Mouse (Mus musculus) kidney, postnatal 25 days (tissue): ENCODE data around the gene Supt20.

Experiments used
- DNase-seq, 2 experiments: peaks; one replicate each; pipeline ENCODE4 v3.0.0; 2021; ENCODE audit warnings: mixed read lengths in 2 of 2

The Supt20 gene

DNA sequence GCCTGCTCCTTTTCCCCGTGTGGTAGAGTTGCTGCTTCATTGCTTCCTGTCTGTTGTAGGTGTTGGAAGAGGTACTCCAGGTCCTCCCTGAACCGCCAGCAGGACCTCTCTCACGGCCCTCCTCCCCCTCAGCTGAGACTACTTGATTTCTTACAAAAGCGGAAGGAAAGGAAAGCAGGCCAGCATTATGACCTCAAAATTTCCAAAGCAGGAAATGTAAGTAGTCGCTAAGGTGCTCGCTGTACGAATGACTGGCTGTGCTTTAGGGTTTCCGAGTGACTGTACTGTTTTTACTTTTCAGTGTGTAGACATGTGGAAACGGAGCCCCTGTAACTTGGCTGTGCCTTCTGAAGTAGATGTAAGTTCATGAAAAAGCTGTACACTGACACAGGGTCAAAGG lies 16.4 kb downstream of the Supt20 start:
- DNase-seq, result no peak

DNA sequence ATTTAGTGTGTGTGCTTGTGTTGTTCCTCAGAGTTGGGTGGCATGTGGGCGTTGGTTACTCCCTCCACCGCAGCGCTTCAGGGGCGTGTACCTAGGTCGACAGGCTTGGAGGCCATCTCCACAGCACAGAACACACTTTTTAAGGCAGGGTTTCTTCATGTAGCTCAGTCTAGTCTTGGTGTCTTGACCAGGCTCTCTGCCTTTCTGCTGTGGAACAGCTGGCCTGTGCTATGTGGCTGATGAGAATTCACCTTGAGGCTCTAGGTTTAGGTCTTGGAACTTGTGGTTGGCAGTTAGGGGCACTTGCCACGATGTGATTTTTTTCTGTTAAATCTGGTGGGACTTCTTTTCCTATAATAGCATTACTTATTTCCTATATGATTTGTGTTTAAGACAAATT lies 21.6 kb downstream of the Supt20 start, which contains the start of gene Gm21958:
TSS of gene Gm21958 (minus strand) at position 101 of the 400 bp plus-strand sequence.
- DNase-seq, result no peak

DNA sequence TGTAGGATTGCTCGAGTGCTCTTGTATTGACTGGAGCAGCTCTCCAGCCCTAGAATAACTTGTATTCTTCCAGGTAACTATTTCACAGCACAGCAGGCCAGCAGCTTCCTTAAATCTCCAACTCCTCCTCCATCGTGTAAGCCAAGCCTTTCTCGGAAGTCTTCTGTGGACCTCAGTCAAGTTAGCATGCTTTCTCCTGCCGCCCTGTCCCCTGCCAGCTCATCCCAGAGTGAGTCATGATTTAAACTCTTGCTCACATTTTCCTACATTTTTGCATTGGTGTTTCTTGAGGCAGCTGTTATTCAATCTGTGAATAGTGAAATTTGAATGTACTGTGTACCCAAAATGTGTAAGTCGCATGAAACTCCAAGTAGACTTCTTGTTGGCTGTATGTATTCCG lies 22.9 kb downstream of the Supt20 start:
- DNase-seq, result no peak

DNA sequence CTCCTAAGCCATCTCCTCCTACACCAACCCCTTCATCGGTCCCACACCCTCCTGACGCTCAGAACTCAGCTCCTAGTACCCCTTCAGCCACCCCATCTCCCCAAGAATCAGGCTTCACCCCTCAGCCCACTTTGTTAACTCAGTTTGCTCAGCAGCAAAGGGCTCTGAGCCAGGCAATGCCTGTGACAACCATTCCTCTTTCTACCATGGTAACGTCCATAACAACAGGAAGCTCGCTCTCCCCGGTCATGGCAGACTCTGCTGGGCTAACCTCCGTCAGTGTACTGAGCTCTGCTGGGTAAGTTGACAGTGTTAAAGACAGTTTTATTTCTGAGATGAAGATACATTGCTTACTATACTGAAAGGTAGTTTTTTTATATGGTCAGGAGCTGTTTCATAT lies 24.7 kb downstream of the Supt20 start:
- no peak for DNase-seq

DNA sequence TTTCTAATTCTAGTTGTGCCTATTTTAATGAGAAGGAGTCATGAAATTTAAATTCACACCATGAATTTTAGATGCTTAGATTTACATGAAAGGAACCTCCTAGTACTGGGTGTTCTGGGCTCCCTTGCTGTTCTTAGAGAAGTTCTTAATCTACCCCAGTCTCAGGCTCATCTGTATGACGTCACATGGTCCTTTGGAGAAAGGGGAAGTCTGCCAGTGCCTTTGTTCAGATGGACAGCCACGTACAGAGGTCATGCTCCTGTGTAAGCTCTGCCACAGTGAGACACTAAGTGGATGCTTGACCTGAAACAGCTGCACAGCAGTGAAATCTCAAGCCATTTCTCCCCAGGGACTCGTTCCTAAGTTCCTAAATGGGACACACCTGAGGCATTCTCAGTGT lies 26.3 kb downstream of the Supt20 start:
- DNase-seq, result no peak

DNA sequence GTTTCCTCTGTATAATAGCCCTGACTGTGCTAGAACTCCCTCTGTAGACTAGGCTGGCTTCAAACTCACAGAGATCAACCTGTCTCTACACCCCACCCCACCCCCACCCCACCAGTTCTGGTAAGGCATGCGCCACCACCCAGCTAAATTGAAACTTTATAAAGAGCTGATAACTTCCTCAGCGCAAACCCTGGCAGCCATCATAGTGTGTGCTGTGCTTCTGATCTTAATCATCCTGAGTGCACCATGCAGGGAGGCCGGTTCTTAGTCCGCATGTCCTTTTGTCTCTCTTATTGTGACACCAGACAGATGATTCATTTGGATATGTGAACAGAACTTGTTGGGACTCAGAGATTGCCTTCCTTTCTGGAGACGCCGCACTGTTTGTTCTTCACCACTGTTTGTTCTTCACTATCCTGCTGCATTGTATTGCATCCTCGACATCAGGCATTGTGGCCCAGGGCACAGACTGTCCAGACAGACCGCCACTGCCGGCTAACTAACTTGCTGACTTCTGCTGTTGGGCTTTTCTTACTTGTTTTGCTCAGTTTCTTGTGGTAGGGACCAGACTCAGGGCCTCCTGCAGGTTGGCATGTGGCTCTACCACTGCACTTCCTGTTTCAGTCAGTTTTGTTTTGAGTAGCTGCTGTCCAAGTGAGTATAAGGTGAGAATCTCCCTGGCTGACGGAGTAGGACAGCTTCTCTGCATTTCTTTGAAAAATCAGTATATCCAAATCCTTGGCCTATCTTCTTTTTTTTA lies 31.3 kb downstream of the Supt20 start:
- no peak for DNase-seq

DNA sequence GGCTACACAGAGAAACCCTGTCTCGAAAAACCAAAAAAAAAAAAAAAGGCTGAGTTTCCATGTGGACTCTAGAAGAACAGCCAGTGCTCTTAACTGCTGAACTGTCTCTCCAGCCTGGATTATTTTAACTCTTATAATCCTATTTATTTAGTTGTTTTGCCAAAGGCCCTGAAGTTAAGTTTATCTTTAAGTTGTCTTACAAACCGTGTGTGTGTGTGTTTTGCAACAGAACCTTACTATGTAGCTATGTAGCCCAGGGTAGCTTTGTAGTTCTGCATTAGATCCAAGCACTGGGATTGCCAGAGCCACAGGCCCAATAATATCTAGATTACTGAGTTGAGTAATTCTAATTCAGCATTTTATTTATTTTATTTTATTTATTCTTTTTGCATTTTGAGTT lies 32.7 kb downstream of the Supt20 start:
- no peak for DNase-seq

DNA sequence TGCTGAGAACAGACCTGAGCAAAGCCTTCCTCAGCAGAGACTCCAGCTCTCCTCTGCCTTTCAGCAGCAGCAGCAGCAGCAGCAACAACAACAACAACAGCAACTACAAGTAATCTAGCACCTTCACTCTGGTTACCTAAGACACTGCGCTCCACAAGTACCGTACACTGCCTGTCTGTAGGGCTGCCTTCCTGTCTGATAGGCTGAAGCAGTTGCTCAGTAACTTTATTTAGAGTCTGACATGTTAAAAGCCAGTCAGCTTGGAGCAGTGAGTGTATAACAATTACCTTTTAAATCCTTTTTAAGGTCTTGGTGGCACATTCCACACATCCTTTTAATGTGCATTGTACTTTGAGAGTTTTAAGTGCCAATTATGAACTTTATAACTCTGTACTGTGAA lies 35.0 kb downstream of the Supt20 start:
- no peak for DNase-seq

DNA sequence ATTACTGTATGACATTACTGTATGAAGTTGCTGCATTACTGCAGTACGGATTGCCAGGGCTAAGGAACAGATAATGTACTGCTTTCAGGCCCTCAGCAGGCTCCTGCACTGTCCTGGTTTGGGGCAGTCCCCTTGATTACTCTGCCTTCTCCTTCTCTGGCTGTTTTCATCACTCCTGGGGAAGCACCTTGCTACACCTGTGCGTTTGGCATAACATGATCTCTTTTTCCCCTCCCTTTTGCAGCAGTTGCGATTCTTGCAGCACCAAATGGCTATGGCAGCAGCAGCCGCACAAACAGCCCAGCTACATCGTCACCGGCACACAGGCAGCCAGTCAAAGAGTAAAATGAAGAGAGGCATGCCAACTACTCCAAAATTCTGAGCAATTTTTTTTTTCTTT lies 35.5 kb downstream of the Supt20 start:
- no peak for DNase-seq

DNA sequence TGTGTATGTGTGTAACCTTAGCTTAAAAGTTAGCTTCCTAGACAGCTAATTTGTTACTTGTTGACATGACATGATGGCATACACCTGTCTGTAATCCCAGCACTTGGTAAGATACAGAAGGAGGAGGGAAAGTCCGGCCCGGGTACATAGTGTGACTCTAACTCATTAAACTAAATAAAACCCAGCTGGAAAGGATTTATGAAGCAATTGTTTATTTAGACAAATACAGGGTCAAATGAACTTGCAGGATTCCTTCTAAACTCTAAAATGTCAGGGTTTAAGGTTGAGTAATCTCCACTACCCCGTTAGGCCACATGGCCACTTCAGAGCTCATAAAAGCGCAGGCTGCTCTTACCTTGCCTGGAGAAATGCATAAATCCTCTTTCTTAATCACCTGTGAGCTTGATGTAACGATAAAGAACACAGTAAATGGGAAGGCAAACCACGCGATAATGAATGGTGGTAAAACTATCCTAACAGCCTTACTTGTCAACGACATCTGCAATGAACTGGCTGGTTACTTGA lies 39.1 kb downstream of the Supt20 start:
- DNase-seq, result no peak

DNA sequence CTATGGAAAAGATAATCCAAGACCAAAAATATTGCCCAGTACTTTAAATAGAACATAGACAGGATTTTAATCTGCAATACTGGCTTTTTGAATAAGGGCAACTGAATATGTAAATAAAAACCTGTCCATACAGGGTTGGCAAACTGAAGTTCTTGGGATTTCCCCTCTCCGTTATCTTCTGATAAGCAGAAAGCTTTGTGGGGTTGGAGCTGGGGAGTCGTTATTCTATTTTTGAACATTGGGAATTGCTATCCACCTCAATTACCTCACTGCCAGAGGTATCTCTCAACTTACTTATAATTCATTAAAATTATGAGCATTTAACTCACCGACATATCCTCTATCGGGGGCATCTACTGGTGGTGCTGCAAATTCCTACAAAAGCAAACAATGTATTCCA lies 39.8 kb downstream of the Supt20 start:
- DNase-seq, result no peak

DNA sequence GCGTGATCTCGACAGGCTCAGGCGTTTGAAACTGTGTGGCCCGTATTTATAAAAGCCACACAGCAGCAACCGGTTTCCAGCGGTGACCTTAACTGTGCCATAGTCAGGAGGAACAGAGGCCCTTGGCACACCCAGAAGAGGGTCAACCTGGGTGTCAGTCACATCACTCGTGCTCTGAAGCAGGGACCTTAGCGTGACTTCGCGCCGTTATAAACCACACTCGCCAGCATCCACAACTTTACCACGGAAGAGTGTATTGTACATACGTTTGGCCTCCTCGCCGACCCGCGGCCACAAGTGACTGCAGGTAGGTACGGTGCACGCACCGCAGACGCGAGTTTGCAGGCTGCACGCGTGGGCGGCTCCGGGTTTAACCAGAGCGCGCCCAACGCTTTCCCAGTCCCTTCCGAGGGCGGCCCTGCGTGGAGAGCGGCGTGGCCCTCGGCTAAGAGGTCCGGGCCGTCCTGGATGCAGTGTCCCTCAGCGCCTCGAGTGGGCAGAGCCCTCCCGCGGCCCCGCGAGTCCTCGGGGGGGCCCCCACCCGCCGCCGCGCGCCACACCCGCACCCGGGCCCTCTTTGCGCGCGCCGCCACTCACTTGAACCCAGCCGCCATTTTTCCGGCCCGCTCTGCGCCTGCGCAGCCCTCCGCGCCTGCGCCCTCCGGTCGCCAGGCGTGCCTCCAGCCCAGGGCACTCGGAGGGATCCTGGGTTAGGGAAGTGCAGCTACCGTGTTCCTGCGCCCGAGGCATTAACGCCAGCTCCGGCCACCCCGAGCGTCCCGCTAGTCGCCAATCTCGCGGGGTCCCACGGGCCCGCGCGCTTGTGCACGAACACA lies 42.0 kb downstream of the Supt20 start:
- DNase-seq, result peak; percentile 89 to 93

DNA sequence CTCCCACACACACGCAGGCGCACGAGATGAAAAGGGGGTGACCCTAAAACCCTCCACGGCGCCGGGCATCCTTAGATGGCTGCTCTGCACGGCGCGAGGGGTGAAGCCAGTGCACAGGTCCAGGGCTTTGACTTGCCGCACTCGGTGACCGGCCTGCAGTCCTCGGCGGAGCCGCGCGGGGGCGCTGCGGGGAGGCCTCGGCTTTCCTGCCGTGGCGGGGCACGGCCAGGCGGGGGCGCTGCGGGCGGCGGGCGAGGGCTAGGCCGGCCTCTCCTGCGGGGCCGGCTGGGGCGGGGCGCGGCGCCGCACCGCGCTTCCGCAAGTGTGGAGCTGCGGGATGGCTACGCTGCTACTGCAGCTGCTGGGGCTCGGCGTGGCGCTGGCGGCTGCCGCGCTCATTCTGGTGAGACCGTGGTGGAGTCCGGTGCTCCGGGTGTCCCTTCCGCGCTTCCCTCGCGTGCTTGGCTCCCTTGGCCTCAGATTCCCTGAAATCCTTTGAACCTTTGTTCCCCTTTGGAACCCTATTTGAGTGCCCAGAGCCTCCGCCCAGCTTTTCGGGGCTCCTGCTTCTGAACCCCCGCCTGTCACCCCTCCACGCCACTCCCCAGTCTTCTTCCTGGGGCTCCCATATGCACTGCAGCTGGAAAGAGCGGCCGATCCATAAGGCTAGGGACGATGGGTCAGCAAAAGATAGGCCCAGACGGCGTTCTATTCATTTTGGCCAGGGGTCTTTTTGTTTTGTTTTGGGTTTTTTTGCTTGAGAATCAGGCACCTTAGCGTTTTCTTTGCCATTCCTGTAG lies 42.8 kb downstream of the Supt20 start, which contains the start of the genes Exosc8 and Alg5:
TSS of gene Exosc8 (minus strand) at position 147 of the 800 bp plus-strand sequence.
TSS of gene Alg5 (plus strand) at position 293 of the 800 bp plus-strand sequence.
- peak; percentile 83 to 86 for DNase-seq

DNA sequence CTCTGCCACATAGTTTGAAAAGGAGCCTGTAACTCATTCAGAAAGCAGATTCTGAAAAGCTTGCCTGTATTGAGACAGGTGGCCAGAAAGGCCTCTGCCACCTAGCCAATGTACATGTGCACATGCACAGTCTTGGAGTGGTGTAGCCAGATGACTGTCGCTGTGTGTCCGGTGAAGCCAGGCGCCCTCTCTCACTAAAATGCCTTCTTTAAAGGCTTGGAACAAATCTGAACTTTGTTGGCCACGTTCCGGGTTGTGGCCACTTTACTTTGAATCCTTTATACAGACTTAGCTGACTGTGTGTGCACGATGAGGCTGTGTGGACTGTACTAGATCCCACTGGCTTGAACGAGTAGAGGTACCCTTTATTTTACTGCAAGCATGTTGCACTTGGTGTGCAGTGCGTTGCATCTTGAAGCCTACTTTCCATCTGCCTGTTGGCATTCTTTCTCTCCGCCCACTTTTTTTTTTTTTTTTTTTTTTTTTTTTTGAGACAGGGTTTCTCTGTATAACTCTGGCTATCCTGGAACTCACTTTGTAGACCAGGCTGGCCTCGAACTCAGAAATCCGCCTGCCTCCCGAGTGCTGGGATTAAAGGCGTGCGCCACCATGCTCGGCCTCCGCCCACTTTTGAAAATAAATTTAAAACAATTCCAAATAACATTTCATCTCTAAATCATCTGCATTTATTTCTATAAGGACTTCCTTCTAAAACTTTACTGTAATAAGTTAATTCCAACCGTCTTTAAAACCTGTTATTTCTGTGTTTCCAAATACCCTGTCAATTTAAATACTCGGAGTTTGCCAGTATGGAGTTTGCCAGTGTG lies 43.7 kb downstream of the Supt20 start:
- DNase-seq, result peak in 1 of 2 experiments; percentile 11

DNA sequence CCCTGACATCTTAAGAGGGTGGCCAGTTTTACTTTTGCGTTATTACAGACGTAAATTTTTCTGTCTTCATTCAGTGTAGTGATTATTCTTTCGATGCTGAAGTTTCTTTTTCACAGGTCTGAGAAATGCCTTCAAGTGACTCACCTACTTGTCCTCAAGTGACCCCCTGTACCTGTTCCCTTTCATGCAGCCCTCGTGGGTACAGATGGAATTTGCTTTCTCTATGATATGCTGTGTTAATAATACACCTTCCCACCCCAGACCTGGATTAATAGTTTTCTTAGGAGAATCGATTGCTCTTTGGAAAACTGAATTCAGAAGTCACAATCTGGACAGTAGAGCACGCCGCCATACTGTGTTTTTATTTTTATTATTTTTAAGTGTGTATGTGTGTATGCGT lies 44.7 kb downstream of the Supt20 start:
- no peak for DNase-seq

DNA sequence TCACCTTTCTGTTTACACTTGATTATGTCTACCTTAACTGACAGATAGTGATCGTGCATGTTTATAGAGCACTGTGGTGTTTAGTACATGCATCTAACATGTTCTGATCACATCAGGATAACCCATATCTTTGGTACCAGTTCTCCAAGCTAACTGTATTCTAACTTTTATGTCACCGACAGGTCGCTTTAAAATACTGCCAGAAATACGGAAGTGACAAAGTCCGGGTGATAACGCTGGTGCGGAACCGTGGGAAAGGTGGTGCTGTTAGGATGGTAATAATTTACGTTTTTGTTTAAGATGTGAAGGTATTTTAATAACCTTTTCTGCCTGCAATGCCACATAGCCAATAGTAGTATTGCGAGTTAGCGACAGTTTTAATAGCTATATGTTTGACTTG lies 49.4 kb downstream of the Supt20 start:
- DNase-seq, result no peak

DNA sequence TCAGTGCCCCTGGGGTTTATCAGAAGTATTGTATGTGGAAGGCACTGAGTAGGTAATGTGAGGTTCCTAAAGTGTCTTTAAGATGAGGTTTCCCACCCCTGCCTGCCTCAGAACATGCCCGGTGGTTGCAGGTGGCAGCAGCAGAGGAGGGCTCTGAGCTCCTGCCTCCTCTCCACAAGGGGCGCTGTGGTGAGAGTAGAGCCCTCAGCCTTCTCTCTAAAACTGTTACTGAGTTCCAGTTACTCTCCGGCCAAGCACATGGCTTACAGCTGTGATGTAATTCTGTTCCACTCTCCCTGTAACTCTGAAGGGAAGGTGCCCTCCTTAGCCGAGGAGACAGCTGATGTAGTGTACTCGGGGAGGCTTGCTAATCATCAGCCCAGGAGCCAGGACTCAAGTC lies 53.2 kb downstream of the Supt20 start:
- DNase-seq, result peak; percentile 33 to 43

DNA sequence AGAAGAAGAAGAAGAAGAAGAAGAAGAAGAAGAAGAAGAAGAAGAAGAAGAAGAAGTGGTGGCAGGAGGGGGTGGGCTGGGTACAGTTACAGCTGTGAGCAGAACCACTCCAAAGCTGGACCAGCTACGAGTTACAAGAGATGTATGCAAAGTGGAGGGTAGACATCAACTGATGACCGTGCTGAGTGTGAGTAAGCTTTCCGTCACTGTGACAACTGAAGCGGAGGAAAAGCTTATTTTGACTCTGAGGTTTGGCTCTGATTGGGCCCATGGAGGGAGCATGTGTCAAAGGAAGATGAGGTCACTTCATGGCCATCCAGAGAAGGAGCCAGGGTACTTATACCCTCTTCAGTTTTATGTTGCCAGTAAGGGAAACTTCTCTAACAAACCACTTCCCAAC lies 60.8 kb downstream of the Supt20 start:
- no peak for DNase-seq

DNA sequence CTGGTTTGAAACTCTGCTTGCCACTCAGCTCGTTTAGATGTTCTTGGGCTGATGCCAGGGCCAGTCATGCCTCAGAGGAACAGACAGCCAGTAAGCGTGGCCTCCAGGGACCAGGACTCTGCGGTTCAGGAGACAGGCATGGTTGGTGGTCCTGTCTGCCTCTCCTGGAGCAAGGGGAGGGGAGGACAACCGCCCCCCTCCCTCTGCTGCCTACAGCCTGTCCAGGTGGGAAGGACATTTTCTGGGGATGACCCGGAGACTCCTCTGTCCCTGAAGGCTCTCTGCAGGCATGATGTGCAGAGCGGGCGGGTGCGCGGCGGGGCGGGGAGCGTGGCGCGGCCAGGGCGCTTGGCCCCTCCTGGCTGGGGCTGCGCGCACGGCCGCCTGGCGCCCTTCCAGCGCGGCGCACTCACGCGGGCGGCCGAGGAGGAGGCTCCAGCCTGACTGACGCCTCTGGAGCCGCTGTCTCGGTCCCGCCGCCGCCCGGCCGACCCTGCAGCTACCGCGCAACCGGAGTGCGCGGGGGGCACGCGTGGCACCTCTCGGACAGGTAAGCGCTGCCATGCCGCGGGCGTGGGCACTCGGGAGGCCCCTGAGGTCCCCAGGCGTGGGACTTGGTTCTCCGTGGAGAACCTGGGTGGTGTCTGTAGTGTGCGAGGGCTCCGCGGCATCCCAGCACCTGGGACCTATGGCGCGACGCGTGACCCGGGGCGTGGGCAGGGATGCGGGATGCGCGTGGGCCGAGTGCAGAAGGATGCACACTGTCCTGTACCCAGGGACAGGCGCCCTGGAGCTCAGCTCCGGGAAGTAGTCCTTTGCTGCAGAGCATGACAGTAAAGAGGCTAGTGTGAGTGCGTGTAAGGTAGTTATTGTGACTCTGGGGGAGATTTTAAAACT lies 62.8 kb downstream of the Supt20 start, which contains the start of gene Smad9:
TSS of gene Smad9 (plus strand) at position 438 of the 897 bp plus-strand sequence.
- DNase-seq, result peak; percentile 74 to 82

DNA sequence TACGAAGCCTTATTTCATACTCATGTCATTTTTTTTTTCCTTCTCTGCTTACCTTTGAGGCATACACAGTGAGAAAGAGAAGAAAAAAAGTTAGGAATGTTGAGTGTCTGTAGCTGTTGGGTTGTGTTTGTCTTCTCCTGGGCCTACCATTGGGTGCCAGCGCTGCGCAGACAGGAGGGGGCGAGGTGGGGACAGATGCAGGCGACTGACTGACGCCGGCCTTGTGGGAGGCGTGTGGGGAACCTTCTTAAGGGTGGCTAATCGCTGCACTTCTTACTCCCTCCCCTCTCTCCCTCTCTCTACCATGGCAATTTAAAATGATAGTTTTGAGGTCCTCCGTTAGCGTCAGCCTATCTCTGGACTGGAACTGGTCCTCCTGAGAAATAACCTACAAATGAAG lies 63.5 kb downstream of the Supt20 start:
- DNase-seq, result peak; percentile 11 to 47

DNA sequence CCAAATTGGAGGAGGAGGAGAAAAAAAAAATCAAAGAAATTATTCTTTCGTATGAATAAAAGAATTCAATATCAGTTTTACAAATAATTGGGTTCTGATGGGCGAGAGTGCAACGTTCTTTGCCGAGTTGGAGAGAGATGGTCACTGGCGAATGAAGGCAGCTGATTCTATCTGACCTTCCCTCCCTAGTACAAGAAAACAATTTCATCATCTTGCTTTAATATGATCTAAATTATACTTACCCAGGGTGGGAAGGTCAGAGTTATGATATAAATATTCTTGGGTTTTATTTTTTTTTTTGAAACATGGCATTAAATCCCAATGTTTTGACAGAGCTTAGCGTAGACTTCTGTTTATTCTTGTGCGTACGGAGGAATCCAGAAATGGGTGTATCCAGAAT lies 64.8 kb downstream of the Supt20 start:
- DNase-seq, result no peak
